Mouse (Mus musculus): ENCODE results near the gene Rbfox3. TPM values are rescaled to one million over a fixed set of nuclear protein-coding genes. Genes with fewer than 3 reads are reported as not detected.

Rbfox3 gene
- polyA plus RNA-seq, 1 experiment from 2014 or later, result 51.1 TPM

- no peaks in the 10 kb centered on the region for H3K27me3 ChIP-seq
- no peak for ATAC-seq (replicated peaks)
- H3K4me3 ChIP-seq, result no peak overlapping the region
- H3K4me2 ChIP-seq (replicated peaks), result no peak overlapping the region
- no peak overlapping the region for H3K27ac ChIP-seq (replicated peaks)
- 89% methylated on average over 8 of the region's 8 CpGs for WGBS
- H3K9ac ChIP-seq (replicated peaks), result no peak overlapping the region
- H3K4me1 ChIP-seq, result peaks cover 5% of the 10 kb centered on the region
- no peaks in the 10 kb centered on the region for H3K36me3 ChIP-seq
- no peaks in the 10 kb centered on the region for H3K9me3 ChIP-seq
Observed at GRCm38 (mm10) chr11:118583573-118583972, 327.8 kb downstream of the Rbfox3 start.

- WGBS, result 24% methylated on average over 4 of the region's 4 CpGs
- no peaks in the 10 kb centered on the region for H3K36me3 ChIP-seq
- H3K27me3 ChIP-seq, result no peaks in the 10 kb centered on the region
- H3K4me3 ChIP-seq, result no peak overlapping the region
- ATAC-seq (replicated peaks), result 0 out of 2 replicates have a peak, but pooled peaks have one; percentile 35
- H3K4me2 ChIP-seq (replicated peaks), result no peak overlapping the region
- H3K4me1 ChIP-seq, result peaks cover 20% of the 10 kb centered on the region
- H3K27ac ChIP-seq (replicated peaks), result 0 out of 2 replicates have a peak overlapping the region, but pooled peaks have one; percentile 33
- no peak overlapping the region for H3K9ac ChIP-seq (replicated peaks)
- H3K9me3 ChIP-seq, result no peaks in the 10 kb centered on the region
Observed at GRCm38 (mm10) chr11:118581019-118581418, 330.4 kb downstream of the Rbfox3 start.

GRCm38 (mm10) chr11:118579622-118580021 is 331.8 kb downstream of the Rbfox3 start:
- Histone ChIP-seq H3K36me3 (no peaks in the 10 kb centered on the region), H3K27ac (replicated peaks) (no peak overlapping the region), H3K4me1 (peaks cover 21% of the 10 kb centered on the region), H3K27me3 (no peaks in the 10 kb centered on the region), H3K9ac (replicated peaks) (no peak overlapping the region), H3K4me3 (no peak overlapping the region), H3K9me3 (no peaks in the 10 kb centered on the region), H3K4me2 (replicated peaks) (no peak overlapping the region)
- ATAC-seq (replicated peaks), result no peak
- WGBS, result 82% methylated on average over 8 of the region's 8 CpGs

GRCm38 (mm10) chr11:118577271-118577670 is 334.1 kb downstream of the Rbfox3 start:
- Histone ChIP-seq H3K27me3 (peaks cover 9% of the 10 kb centered on the region), H3K4me1 (peaks cover 26% of the 10 kb centered on the region), H3K4me2 (replicated peaks) (no peak overlapping the region), H3K9ac (replicated peaks) (no peak overlapping the region), H3K36me3 (no peaks in the 10 kb centered on the region), H3K27ac (replicated peaks) (no peak overlapping the region), H3K9me3 (no peaks in the 10 kb centered on the region), H3K4me3 (no peak overlapping the region)
- ATAC-seq (replicated peaks), result no peak
- 54% methylated on average over 15 of the region's 15 CpGs for WGBS

GRCm38 (mm10) chr11:118576611-118577010 is 334.8 kb downstream of the Rbfox3 start:
- H3K27me3 ChIP-seq, result peaks cover 15% of the 10 kb centered on the region
- H3K4me2 ChIP-seq (replicated peaks), result no peak overlapping the region
- no peak overlapping the region for H3K4me3 ChIP-seq
- H3K9ac ChIP-seq (replicated peaks), result no peak overlapping the region
- 25% methylated on average over 8 of the region's 8 CpGs for WGBS
- H3K36me3 ChIP-seq, result no peaks in the 10 kb centered on the region
- no peak for ATAC-seq (replicated peaks)
- H3K27ac ChIP-seq (replicated peaks), result 0 out of 2 replicates have a peak overlapping the region, but pooled peaks have one; percentile 32
- H3K4me1 ChIP-seq, result peaks cover 26% of the 10 kb centered on the region
- H3K9me3 ChIP-seq, result no peaks in the 10 kb centered on the region

- WGBS, result 88% methylated on average over 5 of the region's 5 CpGs
- no peak for ATAC-seq (replicated peaks)
Observed at GRCm38 (mm10) chr11:118574418-118574817, 337.0 kb downstream of the Rbfox3 start.

GRCm38 (mm10) chr11:118573569-118573968 is 337.8 kb downstream of the Rbfox3 start:
- Histone ChIP-seq H3K9ac (replicated peaks) (no peak overlapping the region), H3K4me3 (no peak overlapping the region), H3K4me1 (peaks cover 38% of the 10 kb centered on the region), H3K27me3 (peaks cover 46% of the 10 kb centered on the region), H3K4me2 (replicated peaks) (no peak overlapping the region), H3K27ac (replicated peaks) (no peak overlapping the region), H3K9me3 (no peaks in the 10 kb centered on the region), H3K36me3 (no peaks in the 10 kb centered on the region)
- WGBS, result 0% methylated on average over 3 of the region's 3 CpGs
- ATAC-seq (replicated peaks), result peak; percentile 36

More at GRCm38 (mm10) chr11:118574418-118574817, 337.0 kb downstream of the Rbfox3 start:
- Histone ChIP-seq H3K4me1 (peaks cover 30% of the 10 kb centered on the region), H3K9ac (replicated peaks) (no peak overlapping the region), H3K27ac (replicated peaks) (no peak overlapping the region), H3K9me3 (no peaks in the 10 kb centered on the region), H3K4me2 (replicated peaks) (no peak overlapping the region), H3K4me3 (no peak overlapping the region), H3K27me3 (peaks cover 37% of the 10 kb centered on the region), H3K36me3 (no peaks in the 10 kb centered on the region)

GRCm38 (mm10) chr11:118573000-118573399 is 338.4 kb downstream of the Rbfox3 start:
- 66% methylated on average over 7 of the region's 7 CpGs for WGBS
- peaks cover 39% of the 10 kb centered on the region for H3K4me1 ChIP-seq

GRCm38 (mm10) chr11:118570164-118570563 is 341.2 kb downstream of the Rbfox3 start:
- Histone ChIP-seq H3K4me2 (replicated peaks) (peak overlapping the region; percentile 83), H3K9me3 (no peaks in the 10 kb centered on the region), H3K4me1 (peaks cover 23% of the 10 kb centered on the region), H3K27ac (replicated peaks) (no peak overlapping the region), H3K4me3 (peak overlapping the region; percentile 49), H3K9ac (replicated peaks) (peak overlapping the region; percentile 48), H3K36me3 (no peaks in the 10 kb centered on the region), H3K27me3 (peaks cover 59% of the 10 kb centered on the region)
- 0 out of 2 replicates have a peak, but pooled peaks have one; percentile 17 for ATAC-seq (replicated peaks)
- under 1% methylated on average over 27 of the region's 27 CpGs for WGBS

More at GRCm38 (mm10) chr11:118573000-118573399, 338.4 kb downstream of the Rbfox3 start:
- Histone ChIP-seq H3K27ac (replicated peaks) (no peak overlapping the region), H3K4me2 (replicated peaks) (no peak overlapping the region), H3K4me3 (no peak overlapping the region), H3K9me3 (no peaks in the 10 kb centered on the region), H3K27me3 (peaks cover 52% of the 10 kb centered on the region), H3K36me3 (no peaks in the 10 kb centered on the region), H3K9ac (replicated peaks) (no peak overlapping the region)
- no peak for ATAC-seq (replicated peaks)

- Histone ChIP-seq H3K27me3 (peaks cover 59% of the 10 kb centered on the region), H3K9ac (replicated peaks) (peak overlapping the region; percentile 48), H3K4me2 (replicated peaks) (peak overlapping the region; percentile 83), H3K36me3 (no peaks in the 10 kb centered on the region), H3K27ac (replicated peaks) (no peak overlapping the region), H3K4me3 (peak overlapping the region; percentile 49), H3K4me1 (peaks cover 23% of the 10 kb centered on the region), H3K9me3 (no peaks in the 10 kb centered on the region)
- under 1% methylated on average over 48 of the region's 51 CpGs for WGBS
- ATAC-seq (replicated peaks), result peak; percentile 42
Observed at GRCm38 (mm10) chr11:118569571-118570062, 341.8 kb downstream of the Rbfox3 start.

GRCm38 (mm10) chr11:118563877-118564276 is 347.5 kb downstream of the Rbfox3 start:
- no peaks in the 10 kb centered on the region for H3K9me3 ChIP-seq

GRCm38 (mm10) chr11:118562847-118563246 is 348.6 kb downstream of the Rbfox3 start:
- H3K27ac ChIP-seq (replicated peaks), result no peak overlapping the region
- 86% methylated on average over 4 of the region's 4 CpGs for WGBS
- H3K4me1 ChIP-seq, result no peaks in the 10 kb centered on the region
- peaks cover 5% of the 10 kb centered on the region; the same call in 1 of the 2 replicates for H3K27me3 ChIP-seq
- H3K4me3 ChIP-seq, result no peak overlapping the region
- H3K9me3 ChIP-seq, result no peaks in the 10 kb centered on the region
- ATAC-seq (replicated peaks), result no peak
- H3K9ac ChIP-seq (replicated peaks), result no peak overlapping the region
- no peaks in the 10 kb centered on the region for H3K36me3 ChIP-seq
- no peak overlapping the region for H3K4me2 ChIP-seq (replicated peaks)

More at GRCm38 (mm10) chr11:118563877-118564276, 347.5 kb downstream of the Rbfox3 start:
- ATAC-seq (replicated peaks), result no peak
- H3K4me1 ChIP-seq, result peaks cover 3% of the 10 kb centered on the region
- no peak overlapping the region for H3K4me3 ChIP-seq
- H3K27ac ChIP-seq (replicated peaks), result no peak overlapping the region
- peaks cover 16% of the 10 kb centered on the region for H3K27me3 ChIP-seq
- no peak overlapping the region for H3K9ac ChIP-seq (replicated peaks)
- H3K36me3 ChIP-seq, result no peaks in the 10 kb centered on the region
- 86% methylated on average over 5 of the region's 5 CpGs for WGBS
- H3K4me2 ChIP-seq (replicated peaks), result no peak overlapping the region

GRCm38 (mm10) chr11:118558193-118558592 is 353.2 kb downstream of the Rbfox3 start:
- Histone ChIP-seq H3K36me3 (no peaks in the 10 kb centered on the region), H3K27ac (replicated peaks) (no peak overlapping the region), H3K9me3 (no peaks in the 10 kb centered on the region), H3K27me3 (no peaks in the 10 kb centered on the region), H3K4me2 (replicated peaks) (no peak overlapping the region), H3K4me1 (peaks cover 17% of the 10 kb centered on the region), H3K9ac (replicated peaks) (no peak overlapping the region), H3K4me3 (no peak overlapping the region)
- no peak for ATAC-seq (replicated peaks)
- 69% methylated on average over 8 of the region's 8 CpGs for WGBS
